Mouse (Mus musculus) heart, adult 2 months (tissue): ENCODE measurements at regions not wholly inside any gene's neighbourhood (a gene's known extent, or its start where the extent isn't known, plus 50 kb on each side); places are given as distances from the start of the nearest gene placed in this dataset.

Experiments used
- DNase-seq, 2 experiments: peaks; one replicate each; pipeline ENCODE4 v3.0.0; 2021
- H3K27ac ChIP-seq: fragments of 200-600 bp; 2 replicates; pipeline ENCODE4 v1.8.1; 2022
- H3K27me3 ChIP-seq: fragments of 200-500 bp; 2 replicates; pipeline ENCODE4 v1.6.1; 2012; ENCODE audit warnings: mild to moderate bottlenecking, low read length, inconsistent platforms, mixed read lengths; ENCODE audit not compliant: control insufficient read depth, insufficient read depth
- H3K36me3 ChIP-seq: fragments of 200-500 bp; 2 replicates; pipeline ENCODE4 v1.6.1; 2012; ENCODE audit warnings: low read length, inconsistent platforms; ENCODE audit not compliant: control insufficient read depth, insufficient read depth
- H3K4me1 ChIP-seq: fragments of 200-500 bp; 2 replicates; pipeline ENCODE4 v1.6.1; 2011; ENCODE audit warnings: low read length; ENCODE audit not compliant: control insufficient read depth, insufficient read depth
- H3K4me3 ChIP-seq: fragments of 200-600 bp; 2 replicates; pipeline ENCODE4 v1.8.1; 2022
- H3K79me2 ChIP-seq: fragments of 200-500 bp; replicated peaks from 2 replicates; pipeline ENCODE4 v1.6.1; 2012; ENCODE audit warnings: mild to moderate bottlenecking, inconsistent platforms, low read length, moderate library complexity, mixed read lengths; ENCODE audit not compliant: control insufficient read depth, insufficient read depth
- H3K9ac ChIP-seq: fragments of 200-500 bp; 2 replicates; pipeline ENCODE4 v1.6.1; 2012; ENCODE audit warnings: low read depth, mild to moderate bottlenecking, control low read depth, inconsistent platforms, low read length, mixed read lengths
- CTCF ChIP-seq: fragments of 200-600 bp; IDR thresholded peaks from 2 replicates; pipeline ENCODE4 v1.8.1; 2022; ENCODE audit warnings: antibody characterized with exemption, mild to moderate bottlenecking, moderate library complexity
- EP300 ChIP-seq: fragments of 200-500 bp; IDR thresholded peaks from 2 replicates; pipeline ENCODE4 v1.6.1; 2011; ENCODE audit warnings: low read depth, low read length, control low read depth; ENCODE audit not compliant: insufficient read depth
- POLR2A ChIP-seq: fragments of 200-500 bp; IDR thresholded peaks from 2 replicates; pipeline ENCODE4 v1.6.1; 2011; ENCODE audit warnings: mild to moderate bottlenecking, low read depth, low read length, control low read depth; ENCODE audit not compliant: insufficient read depth
- WGBS: fragments of 180-500 bp; shearing (Covaris S2); methylation state at CpG from one replicate; pipeline ENCODE4 v1.1.7; 2018; 5-methylcytosine and 5-hydroxymethylcytosine counted together
- intact Hi-C: fragments of 180-260 bp; cut with DNase I; formaldehyde crosslinking; loops from one replicate; pipeline ENCODE4 v1.15.1; 2025

- Histone ChIP-seq H3K36me3 (no peaks in the 10 kb centered on the region), H3K4me3 (no peak overlapping the region), H3K27me3 (no peaks in the 10 kb centered on the region), H3K4me1 (no peaks in the 10 kb centered on the region), H3K79me2 (no peaks in the 10 kb centered on the region), H3K9ac (no peak overlapping the region), H3K27ac (no peak overlapping the region)
- 67% methylated on average over 8 of the region's 8 CpGs for WGBS
- no peak for DNase-seq
- intact Hi-C loops: no loop called here
- TF ChIP-seq POLR2A (no peak), EP300 (no peak), CTCF (no peak)
Observed at GRCm38 (mm10) chr9:61186541-61187420, 185.4 kb upstream of the Tle3 start.

GRCm38 (mm10) chr9:61187713-61188399, 184.3 kb upstream of the Tle3 start:
- 82% methylated on average over 3 of the region's 3 CpGs for WGBS
- Histone ChIP-seq H3K9ac (no peak overlapping the region), H3K27ac (no peak overlapping the region), H3K4me1 (no peaks in the 10 kb centered on the region), H3K4me3 (no peak overlapping the region), H3K79me2 (no peaks in the 10 kb centered on the region), H3K36me3 (no peaks in the 10 kb centered on the region), H3K27me3 (no peaks in the 10 kb centered on the region)
- intact Hi-C loops: no loop called here
- no peak for TF ChIP-seq EP300
- no peak for TF ChIP-seq POLR2A
- TF ChIP-seq CTCF: no peak
- no peak for DNase-seq

GRCm38 (mm10) chr9:61189295-61189694, 182.9 kb upstream of the Tle3 start:
- DNase-seq: no peak
- H3K27me3 ChIP-seq: no peaks in the 10 kb centered on the region; the same call in 1 of the 2 replicates
- H3K27ac ChIP-seq: no peak overlapping the region
- H3K9ac ChIP-seq: no peak overlapping the region
- no peaks in the 10 kb centered on the region for H3K4me1 ChIP-seq
- TF ChIP-seq CTCF: no peak
- no peak for TF ChIP-seq EP300
- TF ChIP-seq POLR2A: no peak
- intact Hi-C loops: no loop called here
- WGBS: 86% methylated on average over 8 of the region's 8 CpGs
- H3K4me3 ChIP-seq: no peak overlapping the region
- H3K79me2 ChIP-seq: no peaks in the 10 kb centered on the region
- H3K36me3 ChIP-seq: no peaks in the 10 kb centered on the region

GRCm38 (mm10) chr9:61199077-61199753, 173.0 kb upstream of the Tle3 start:
- TF ChIP-seq CTCF (no peak), EP300 (no peak), POLR2A (no peak)
- intact Hi-C loops: no loop called here
- H3K27me3 ChIP-seq: no peaks in the 10 kb centered on the region
- H3K9ac ChIP-seq: no peak overlapping the region
- 81% methylated on average over 4 of the region's 4 CpGs for WGBS
- no peak overlapping the region for H3K4me3 ChIP-seq
- no peak overlapping the region for H3K27ac ChIP-seq
- H3K79me2 ChIP-seq: no peaks in the 10 kb centered on the region
- H3K4me1 ChIP-seq: no peaks in the 10 kb centered on the region
- no peaks in the 10 kb centered on the region for H3K36me3 ChIP-seq
- DNase-seq: no peak

- Histone ChIP-seq H3K9ac (no peak overlapping the region), H3K4me3 (no peak overlapping the region), H3K4me1 (no peaks in the 10 kb centered on the region), H3K27ac (no peak overlapping the region), H3K27me3 (no peaks in the 10 kb centered on the region), H3K79me2 (no peaks in the 10 kb centered on the region), H3K36me3 (no peaks in the 10 kb centered on the region)
- DNase-seq: no peak
- 61% methylated on average over 8 of the region's 8 CpGs for WGBS
- TF ChIP-seq EP300 (no peak), POLR2A (no peak), CTCF (no peak)
- intact Hi-C loops: no loop called here
Observed at GRCm38 (mm10) chr9:61199891-61200290, 172.3 kb upstream of the Tle3 start.
